Mouse (Mus musculus): ENCODE data around the gene Coq5.

DNA sequence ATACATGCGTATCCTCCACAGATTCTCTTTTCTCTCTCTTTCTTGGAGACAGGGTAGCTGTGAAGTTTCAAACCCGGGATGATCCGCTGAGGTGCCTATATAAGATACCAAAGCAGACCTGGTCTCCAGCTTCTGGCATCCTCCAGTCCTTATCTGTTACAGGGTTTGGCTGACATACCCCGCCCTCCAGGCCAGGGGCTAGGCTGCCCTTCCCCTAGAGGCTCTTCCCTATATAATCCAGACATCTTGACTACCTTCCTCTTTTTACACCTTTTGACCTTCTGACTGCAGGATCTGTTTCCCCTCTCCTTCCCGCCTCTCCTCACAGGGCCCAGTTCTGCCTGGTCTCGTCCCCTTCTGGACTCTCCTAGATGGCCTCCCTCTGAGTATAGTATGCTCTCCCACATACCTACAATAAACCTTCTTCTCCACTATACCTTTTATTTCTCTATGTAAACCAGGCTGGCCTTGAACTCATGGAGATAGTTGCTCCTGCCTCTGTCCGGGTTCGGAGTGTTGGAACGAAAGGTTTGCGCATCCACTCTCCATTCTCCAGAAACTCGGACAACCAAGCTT lies 46.9 kb downstream of the Coq5 start:
- TF ChIP-seq CTCF (IDR thresholded peaks at IDR 0.05; ENCODE audit: extremely low read depth, insufficient read depth, insufficient read length, insufficient replicate concordance) (no peak), POLR2A (IDR thresholded peaks at IDR 0.05; ENCODE audit: low read depth, low read length) (no peak)
